Mouse (Mus musculus): ENCODE data around the gene Lrrc4b.

Gene Lrrc4b

DNA sequence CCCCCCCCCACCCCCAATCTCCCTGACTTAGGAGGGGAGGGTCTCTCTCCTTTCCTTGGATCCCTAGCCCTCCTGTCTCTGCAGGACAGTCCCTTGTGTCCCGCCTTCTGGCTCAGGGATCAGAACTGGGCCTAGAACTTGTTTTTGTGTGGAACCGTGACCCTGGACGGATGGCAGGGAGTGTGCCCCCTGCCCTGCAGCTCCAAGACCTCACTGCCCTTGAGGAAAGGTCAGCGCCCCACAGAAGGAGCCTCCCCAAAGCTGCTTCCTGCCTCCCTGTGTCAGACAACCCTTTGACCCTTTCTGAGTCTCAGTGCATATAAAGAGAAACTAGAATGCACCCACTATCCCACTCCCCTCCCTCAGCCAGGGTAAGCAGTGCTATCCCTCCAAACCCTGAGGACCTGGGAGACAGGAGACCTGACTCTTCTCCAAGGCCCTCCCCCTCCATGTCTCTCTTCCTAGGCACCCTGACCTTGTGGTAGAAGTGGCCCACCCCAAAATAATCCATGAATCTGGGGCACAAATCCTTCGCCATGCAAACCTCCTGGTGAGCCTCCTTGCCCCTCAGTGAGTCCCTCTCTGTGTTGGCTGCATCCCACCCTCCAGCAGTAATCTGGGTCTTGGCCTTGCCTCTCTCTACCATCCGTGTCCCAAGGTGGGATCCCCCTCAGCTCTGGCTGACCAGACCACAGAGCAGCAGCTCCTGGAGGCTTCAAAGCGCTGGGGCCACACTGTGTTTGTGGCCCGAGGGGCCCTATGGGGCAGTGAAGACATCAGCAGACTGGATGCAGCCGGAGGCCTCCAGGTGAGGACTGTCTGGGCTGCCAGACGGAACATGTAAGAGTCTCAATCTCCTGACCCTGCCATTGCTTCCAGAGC is 37.4 kb downstream of the Lrrc4b start:
- DNase-seq = peak; percentile 46

DNA sequence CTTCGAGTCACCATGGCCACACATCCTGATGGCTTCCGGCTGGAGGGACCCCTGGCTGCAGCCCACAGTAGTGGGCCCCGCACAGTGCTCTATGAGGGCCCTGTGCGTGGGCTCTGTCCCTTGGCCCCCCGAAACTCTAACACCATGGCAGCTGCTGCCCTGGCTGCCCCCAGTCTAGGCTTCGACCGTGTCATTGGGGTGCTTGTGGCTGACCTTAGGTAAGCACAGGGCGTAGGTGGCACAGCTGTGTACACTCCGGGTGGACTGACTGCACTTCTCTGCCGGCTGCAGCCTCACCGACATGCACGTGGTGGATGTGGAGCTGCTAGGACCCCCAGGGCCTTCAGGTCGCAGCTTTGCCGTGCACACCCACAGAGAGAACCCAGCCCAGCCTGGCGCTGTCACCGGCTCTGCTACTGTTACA is 38.1 kb downstream of the Lrrc4b start:
- peak; percentile 59 for DNase-seq

DNA sequence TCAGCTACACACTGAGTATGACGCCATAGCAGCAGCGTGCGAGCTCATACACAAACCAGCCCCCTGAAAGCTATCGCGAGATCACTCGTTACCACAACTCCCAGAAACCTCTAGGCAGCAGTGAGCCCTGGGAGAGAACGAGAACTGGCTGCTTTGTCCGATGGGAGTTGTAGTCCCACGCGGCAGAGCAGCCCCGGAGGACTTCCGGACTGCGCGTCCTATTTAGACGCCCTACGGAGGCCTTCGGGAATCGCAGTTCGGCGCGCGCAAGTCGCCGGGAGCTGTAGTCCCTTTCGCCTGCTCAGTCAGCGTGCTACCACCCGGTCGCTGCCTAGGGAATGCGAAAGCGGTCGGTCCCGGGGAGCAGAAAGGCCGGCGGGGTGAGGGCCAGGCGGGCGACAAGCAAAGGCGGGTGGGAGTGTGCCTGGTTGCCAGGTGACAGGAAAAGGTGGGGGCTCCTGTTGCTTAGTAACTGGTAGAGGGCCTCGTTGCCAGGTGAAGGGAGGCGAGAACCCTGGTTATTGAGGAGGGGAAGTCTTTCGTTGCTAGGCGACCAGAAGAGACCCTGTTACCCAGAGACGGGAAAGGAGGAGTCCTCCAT is 39.1 kb downstream of the Lrrc4b start, which contains the start of gene Josd2:
Josd2 (plus strand) TSS at position 170 of the 601 bp plus-strand sequence.
- peak; percentile 92 for DNase-seq

DNA sequence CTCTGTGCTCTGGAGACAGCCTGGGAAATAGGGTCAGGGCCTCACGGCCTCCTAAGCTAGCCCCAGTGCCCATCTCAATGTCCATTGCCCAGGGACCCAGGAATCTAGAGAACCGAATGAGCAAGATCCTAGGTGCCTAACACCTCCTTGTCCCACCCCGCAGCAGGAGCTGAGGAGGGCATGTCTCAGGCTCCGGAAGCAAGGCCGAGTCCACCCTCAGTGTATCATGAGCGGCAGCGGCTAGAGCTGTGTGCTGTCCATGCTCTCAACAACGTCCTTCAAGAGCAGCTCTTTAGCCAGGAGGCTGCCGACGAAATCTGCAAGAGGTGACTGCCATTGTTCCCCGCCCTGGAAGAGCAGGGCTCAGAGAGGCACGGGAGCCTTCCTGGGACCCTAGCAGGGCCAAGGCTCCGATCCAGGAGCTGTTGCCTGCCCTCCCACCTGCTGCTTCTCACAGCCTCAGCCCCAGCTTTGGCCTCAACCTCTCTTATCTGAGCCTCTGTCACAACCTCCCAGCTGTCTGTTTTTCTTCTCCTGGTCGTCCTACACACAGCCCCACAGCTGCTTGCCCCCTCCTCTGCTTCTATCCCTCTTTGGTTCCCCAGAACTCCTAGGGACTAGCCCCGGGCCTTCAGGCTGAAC is 39.9 kb downstream of the Lrrc4b start:
- peak; percentile 47 for DNase-seq

DNA sequence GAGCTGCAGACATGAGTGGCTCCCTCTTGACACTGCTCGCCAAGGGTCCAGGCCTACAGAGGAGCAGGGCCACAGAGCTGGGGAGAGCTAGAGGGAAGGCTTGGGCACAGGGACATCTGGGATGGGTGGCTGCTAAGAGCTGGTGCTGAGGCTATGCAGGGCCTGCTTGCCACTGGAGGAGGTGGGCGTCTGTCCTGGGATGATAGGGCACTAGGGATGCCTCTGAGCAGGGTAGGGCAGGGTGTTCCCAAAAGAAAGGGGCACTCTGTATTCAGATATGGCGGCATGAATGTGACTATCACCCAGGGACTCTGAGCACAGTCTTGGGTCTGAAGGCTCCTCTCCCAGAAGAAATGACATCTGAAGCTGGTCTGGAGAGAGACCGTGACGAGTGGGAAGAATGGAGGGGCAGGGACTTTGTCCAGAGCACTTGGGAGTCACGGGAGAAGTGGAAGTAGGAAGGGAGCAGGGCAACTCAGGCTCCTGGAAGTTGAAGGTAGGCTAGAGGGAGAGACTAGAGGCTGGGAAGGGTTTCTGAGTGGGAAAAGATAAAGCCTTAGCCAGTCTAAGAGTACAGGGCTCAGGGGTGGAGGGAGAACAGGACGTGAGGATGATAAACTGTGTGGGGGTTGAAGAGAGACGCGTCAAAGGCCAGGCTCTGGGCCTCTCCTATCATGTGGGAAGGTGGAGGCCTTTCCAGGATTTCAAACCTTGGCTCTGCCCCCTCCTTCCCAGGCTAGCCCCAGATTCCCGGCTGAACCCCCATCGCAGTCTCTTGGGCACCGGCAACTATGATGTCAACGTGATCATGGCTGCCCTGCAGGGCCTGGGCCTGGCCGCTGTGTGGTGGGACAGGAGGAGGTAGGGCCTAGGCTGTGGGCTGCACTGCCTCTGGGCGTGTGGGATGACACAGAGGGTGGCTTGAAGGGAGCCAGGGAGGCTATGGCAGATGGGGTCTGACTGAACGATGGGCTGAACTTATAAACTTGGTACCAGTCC is 41.2 kb downstream of the Lrrc4b start:
- DNase-seq = peak; percentile 25

DNA sequence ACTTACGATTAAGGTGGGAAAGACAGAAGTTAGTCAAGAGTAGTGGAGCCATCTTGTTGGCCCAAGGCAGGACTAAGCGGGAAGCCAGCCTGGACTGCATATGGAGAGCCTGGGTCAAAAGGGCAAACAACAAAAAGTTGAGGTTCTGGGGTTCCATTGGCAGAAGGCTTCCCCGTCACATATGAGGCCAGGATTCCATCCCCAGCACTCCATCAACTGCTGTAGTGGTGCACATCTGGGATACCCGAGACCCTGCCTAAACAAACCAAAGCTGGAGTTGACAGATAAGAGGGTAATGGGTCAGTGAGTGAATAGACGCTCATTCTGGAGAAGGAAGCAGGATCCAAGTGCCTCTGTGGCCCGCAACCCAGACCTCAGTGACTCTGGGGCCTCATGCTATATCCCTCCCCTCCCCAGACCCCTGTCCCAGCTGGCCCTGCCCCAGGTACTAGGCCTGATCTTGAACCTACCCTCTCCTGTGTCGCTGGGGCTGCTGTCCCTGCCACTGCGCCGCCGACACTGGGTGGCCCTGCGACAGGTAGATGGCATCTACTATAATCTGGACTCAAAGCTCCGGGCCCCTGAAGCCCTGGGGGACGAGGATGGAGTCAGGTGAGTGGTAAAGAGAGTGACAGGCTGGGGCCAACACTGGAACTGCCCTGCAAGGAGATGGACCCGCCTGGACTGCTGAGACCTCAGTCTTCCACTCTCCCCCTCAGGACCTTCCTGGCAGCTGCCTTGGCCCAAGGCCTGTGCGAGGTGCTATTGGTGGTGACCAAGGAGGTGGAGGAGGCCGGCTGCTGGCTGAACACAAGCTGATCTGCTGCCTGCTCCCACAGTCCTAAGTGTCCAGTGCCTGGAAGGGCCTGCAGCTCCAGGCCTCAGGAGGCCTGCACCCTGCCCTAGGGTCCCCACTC is 42.1 kb downstream of the Lrrc4b start:
- DNase-seq = peak; percentile 30

DNA sequence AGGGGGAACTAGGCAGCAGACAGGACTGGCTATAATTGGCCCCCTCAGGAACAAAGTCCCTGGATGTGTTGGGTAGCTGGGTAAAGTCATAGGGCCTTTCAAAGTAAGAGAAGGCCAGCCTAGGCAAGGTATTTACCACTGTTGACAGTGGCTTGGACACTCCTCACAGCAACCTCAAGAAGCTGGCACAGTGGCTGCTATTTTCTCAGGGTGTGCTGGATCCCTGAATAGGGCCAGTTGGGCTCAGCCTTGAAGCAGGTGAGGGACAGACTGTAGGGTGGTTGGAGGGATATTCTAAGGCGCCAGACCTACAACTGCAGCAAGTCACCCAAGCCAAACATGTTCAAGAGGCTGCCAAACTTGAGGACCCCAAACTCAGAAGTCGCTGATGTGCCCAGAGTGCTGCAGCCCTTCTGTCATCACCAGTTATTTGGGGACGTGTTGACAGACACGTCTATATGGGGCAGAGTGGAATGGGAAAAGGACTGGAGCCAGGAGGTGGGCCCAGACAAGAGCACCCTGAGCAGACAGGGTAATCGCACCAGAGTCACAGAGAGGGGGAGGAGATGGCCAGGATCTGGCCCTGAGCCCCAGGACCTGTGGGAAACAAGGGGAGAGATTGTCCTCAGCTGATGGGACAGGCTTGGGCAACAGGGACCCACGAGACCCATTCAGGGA is 43.2 kb downstream of the Lrrc4b start:
- peak; percentile 36 for DNase-seq

DNA sequence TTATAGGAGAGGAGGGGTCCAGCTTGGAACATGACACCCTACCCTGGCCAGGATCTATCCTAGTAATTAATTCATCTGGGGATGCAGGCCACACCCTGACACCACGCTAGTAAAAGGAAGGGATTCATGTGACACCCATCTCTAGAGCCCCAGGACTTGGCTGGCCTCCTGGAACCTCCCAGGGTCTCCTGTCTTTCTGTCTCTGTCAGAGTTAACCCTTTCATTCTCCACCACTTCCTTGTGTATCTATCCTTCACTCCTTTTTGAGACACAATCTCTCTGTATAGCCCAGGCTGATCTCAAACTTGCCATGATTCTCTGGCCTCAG is 43.7 kb downstream of the Lrrc4b start:
- peak; percentile 18 for DNase-seq

DNA sequence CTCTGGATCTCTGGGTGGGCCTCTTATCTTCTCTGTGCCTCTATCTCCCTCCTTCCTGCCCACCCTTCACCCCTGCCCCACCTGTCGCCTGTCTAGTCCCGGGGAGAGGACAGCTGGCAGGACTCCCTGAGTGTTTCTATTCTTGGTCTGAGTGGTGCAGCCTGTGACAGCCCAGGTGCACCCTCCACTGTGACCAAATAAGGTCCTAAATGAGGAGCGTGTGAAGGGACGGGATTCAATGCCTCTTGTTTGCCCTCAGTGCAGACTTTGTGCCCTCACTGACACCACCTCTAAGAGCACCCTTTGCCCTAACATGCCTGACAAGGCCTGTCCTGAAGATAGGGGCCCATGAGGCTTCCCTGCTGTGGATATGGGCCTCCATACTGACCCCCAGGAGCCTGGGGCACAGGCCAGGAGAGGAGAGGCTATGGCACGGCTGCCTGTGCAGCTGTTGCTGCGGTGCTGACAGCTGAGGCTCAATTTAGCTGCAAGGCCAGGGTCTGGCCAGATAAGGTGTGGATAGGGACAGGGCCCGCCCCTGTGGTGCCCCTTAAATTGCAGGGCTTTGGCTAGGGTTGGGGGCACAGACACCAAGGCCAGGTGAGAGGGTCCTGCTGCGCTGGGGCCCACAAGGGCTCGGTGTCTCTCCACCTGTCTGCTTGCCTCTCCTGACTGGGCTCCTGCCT is 44.3 kb downstream of the Lrrc4b start:
- peak; percentile 47 for DNase-seq

DNA sequence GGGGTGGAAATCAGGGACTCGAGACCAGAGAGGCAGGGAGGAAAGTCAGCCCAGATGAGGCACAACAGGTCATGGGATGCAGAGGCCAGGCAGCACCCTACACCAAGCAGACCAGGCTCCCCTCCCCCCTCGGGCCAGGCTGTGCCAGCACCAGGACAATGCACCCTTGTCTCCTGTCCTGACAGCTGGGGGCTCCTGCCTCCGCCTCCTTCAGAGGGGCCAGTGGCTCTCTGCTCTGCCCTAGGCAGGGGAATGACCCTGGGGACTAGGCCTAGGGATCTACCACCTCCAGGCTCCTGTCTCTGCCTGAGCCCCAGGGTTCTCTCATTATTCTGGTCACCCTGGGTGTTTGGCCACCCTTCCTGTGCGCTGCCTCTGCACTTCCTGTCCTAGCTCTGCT is 45.6 kb downstream of the Lrrc4b start:
- DNase-seq = no peak

DNA sequence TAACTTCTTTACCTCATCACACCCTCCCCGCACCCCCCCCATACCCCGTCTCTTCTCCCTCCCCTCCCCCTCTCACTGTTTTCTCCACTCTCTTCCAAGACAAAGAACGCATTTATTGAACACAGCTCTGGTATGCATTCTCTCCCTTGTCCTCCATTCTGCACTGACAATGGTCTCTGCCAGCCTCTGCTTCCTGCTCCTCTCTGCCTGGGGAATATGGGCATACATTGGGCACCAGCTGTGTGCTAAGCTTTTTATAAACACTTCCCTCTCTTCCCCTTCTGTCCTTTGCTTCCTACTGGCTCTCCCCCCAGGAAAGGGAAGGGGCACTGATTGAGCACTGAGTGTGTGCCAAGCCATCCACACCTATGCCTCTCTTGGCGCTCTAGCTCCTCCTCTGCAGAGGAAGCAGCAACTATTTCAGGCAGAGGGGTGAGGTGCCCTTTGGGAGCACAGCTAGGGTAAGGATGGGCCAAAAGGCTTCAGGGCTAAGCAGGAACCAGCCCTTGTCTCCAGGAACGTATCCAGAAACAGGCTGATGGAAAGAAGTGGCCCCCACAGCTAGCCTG is 46.3 kb downstream of the Lrrc4b start:
- no peak for DNase-seq

DNA sequence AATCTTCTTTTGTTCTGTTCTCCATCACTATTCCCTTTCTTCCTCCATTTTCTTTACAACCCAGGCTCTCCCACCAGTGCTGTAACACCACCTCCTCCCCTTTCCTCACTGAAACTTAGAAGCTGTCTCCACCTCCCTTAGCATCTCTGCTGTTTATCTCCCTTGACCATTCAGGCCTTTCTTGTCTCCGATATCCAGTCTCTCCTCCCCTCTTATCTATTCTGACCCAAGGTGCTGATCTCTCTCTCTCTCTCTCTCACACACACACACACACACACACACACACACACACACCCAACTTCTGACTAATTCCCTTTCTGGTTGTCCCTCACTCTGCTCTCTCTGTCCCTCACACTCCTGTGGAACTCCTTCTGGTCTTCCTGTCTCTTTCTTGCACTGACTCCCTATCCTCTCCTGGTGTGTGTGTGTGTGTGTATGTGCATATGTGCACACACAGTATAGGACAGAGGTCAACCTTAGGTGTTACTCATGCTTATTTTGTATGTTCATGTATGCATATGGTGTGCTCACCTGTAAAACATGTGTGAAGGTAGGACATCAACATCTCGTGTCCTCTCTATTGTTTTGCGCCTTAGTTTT is 54.1 kb downstream of the Lrrc4b start:
- DNase-seq = no peak

DNA sequence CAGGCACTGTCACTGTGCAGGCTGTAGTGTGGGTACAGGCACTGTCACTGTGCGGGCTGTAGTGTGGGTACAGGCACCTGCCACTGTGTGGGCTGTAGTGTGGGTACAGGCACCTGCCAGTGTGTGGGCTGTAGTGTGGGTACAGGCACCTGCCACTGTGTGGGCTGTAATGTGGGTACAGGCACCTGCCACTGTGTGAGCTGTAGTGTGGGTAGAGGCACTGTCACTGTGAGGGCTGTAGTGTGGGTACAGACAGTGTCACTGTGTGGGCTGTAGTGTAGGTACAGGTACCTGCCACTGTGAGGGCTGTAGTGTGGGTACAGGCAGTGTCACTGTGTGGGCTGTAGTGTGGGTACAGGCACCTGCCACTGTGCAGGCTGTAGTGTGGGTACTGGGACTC is 55.3 kb downstream of the Lrrc4b start:
- DNase-seq = no peak

DNA sequence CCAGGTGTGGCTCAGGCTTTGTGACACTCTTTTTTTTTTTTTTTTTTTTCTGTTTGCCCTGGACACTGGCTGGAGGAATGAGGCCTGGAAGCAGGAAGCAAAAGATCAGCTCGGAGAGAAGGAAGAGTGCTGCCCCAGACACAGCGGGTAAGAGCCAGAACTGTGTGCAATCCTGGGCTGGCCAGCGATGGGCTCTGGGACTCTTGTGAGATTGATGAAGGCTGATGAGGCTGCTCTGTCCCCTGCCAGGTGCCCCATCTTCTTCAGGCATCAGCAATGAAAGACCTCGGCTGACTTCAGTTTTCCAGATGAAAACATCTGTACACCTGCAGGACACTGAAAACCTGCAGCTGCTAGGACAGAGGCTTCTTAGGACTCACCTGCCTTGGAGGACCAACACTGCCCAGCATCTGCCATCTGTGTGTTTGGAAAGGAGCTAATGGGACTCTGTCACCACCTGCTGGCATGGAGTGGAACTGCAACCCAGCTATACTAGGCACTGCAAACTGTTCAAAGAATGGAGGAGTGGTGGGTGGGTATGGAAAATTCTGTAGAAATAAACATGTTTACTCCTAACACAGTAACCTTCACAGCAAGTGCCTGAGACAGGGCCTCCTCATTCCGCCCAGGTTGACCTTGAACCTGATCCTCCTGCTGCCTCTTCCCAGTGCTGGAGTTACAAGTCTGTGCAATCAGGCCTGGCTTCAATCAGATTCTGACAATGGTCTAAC is 56.2 kb downstream of the Lrrc4b start:
- DNase-seq = peak; percentile 79

DNA sequence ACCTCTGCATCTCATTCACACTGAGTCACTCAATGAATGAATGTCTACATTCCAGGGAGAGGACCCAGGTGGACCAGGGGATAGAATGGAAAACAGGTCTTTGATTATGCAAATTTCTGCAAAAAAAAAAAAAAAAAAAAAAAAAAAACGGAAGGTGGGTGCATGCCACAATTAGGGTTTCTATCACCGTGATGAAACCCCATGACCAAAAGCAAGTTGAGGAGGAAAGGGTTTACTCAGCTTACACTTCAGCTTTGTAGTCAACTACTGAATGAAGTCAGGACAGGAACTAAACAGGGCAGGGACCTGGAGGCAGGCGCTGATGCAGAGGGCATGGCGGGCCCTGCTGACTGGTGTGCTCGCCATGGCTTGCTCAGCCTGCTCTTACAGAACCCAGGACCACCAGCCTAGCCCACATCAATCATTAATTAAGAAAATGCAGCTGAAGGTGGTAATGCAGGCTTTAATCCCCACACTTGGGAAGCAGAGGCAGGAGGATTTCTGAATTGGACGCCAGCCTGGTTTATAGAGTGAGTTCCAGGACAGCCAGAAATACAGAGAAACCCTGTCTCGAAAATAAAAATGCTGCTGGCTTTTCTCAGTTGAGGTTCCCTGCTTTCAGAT is 56.9 kb downstream of the Lrrc4b start:
- DNase-seq = no peak

DNA sequence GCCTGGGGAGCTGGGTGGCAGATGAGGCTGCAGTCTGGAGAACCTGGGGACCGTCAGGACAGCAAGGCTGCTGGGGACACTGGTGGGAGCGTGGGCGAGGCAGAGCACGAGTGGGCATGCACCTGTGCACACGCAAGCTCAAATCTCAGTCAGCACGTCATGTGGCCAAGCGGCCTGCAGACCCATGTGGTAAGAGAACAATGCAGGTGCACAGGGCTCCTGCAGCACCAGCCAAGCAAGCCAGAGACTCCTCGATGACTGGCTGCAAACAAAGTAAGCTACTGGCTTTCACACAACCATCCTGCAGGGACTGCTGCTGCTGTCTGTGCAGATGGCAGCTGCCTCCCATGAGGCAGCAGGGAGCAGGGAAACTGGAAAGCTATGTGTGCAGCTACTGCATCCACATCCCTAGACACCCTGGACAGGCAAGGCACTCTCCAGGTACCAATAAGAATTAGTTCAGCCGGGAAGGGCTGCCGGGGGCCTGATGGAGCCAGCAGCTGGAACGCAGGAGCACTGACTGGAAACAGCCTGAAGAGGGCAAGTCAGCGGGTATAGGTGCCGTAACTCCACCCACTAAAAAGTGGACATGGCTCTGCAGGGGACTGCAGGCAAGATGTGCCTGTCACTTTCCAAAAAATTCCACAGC is 58.2 kb downstream of the Lrrc4b start:
- no peak for DNase-seq

DNA sequence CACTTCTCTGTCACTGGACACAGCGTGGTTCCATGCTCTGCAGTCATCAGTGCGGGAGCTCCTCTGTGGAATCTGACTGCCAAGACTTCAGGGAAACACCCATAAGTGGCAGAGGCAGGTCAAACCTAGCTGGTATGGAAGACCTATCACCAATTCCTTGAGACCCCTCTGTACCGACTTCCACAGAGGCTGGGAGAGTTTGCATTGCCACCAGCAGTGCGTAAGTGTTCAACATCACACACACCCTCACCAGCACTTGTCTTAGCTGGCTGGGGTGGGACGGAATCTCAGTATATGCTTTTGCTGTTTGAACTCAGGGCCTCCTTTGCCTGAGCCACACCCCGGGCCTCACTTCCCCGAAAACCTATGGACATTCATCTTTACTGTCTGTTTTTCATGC is 59.1 kb downstream of the Lrrc4b start:
- DNase-seq = no peak

DNA sequence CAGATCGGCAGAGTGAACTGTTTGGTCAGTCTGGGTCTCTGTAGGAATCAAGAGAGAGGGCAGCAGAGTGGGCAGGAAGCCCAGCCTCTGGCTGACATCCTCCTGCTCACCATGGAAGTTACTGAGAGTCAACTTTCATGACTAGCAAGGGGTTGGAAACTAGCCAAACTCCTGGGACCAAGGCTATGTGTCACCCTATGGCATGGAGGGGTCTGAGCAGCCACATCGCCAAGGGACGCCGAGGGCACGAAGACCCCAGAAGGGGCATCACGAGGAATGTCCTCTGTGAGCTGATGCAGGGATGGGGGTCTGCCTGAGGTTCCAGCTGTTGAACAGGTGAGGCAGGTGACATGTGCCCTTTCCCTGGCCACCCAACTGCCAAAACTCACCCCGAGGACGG is 59.7 kb downstream of the Lrrc4b start:
- DNase-seq = no peak

Measured in cerebellum, adult 11 months (tissue).